Mouse (Mus musculus): ENCODE measurements around the gene Gstm7. TPM values are rescaled to one million over a fixed set of nuclear protein-coding genes. Genes with fewer than 3 reads are reported as not detected.
"Not testable (repeated sequence)": the region's sequence is repeated elsewhere in the genome, so short reads cannot be mapped to it uniquely, and the experiment has no call there.

Gstm7 gene
- total and polyA plus RNA-seq, 3 experiments, result not detected

- Histone ChIP-seq H3K36me3 (replicated peaks in 1 of 2; ENCODE audit: control insufficient read depth in 1 of 2, insufficient read depth in 1 of 2, low read length in 1 of 2) (no peaks in the 10 kb centered on the region), H3K4me1 (ENCODE audit: control insufficient read depth in 1 of 2, insufficient read depth in 2 of 2) (peaks cover 3% of the 10 kb centered on the region in 2 experiments; a peak in 3 of 4 replicates), H3K4me2 (ENCODE audit: insufficient read depth, low read depth, poor library complexity, severe bottlenecking) (peak within 1 kb of the TSS; percentile 79), H3K27me3 (replicated peaks) (peaks cover 22% of the 10 kb centered on the region), H3K9me3 (replicated peaks; ENCODE audit: low read length) (no peaks in the 10 kb centered on the region), H3K79me2 (replicated peaks; ENCODE audit: control insufficient read depth, extremely low read depth, insufficient read depth, poor library complexity, severe bottlenecking) (no peaks in the 10 kb centered on the region), H3K27ac (ENCODE audit: insufficient read depth, low read depth) (no peak within 1 kb of the TSS), H3K9ac (ENCODE audit: insufficient read depth, low read depth) (no peak within 1 kb of the TSS; the same call in 1 of the 2 replicates), H3K4me3 (replicated peaks in 1 of 3; ENCODE audit: low read depth in 2 of 3, low read length in 2 of 3, poor library complexity in 1 of 3) (peak within 1 kb of the TSS; percentile 14 to 35 (median 15))
- TF ChIP-seq EP300 (IDR thresholded peaks at IDR 0.05; ENCODE audit: low read length), result no peak
- no peak for TF ChIP-seq CHD1 (IDR thresholded peaks at IDR 0.05; ENCODE audit: low read depth, low read length)
- TF ChIP-seq UBTF (IDR thresholded peaks at IDR 0.05; ENCODE audit: low read depth, low read length), result no peak
- TF ChIP-seq POLR2A (IDR thresholded peaks at IDR 0.05; ENCODE audit: low read depth, low read length), result peak; percentile 38
- TF ChIP-seq MAX (IDR thresholded peaks at IDR 0.05; ENCODE audit: low read length), result no peak; the same call in 1 of the 2 replicates
- no peak for TF ChIP-seq CTCF (conservative IDR thresholded peaks at IDR 0.05 in 1 of 2, IDR thresholded peaks at IDR 0.05 in 1 of 2; ENCODE audit: low read depth in 2 of 2, low read length in 2 of 2)
- TF ChIP-seq JUN (IDR thresholded peaks at IDR 0.05; ENCODE audit: insufficient read depth, low read depth, low read length), result no peak
- TF ChIP-seq HCFC1 (IDR thresholded peaks at IDR 0.05; ENCODE audit: low read depth, low read length), result no peak
- peak; percentile 93 for TF ChIP-seq NRF1 (IDR thresholded peaks at IDR 0.05; ENCODE audit: low read depth, low read length)
- in situ Hi-C loops (cut with MboI; ENCODE audit: low pct_ligation_motif_present, low pct_unique_long_range_greater_than_20kb, low sequenced_read_pairs) (no loop called here), dilution Hi-C loops (cut with MboI; ENCODE audit: extremely low pct_ligation_motif_present, extremely low pct_unique_long_range_greater_than_20kb, low sequenced_read_pairs) (no loop called here)
- peak; percentile 20 for DNase-seq (ENCODE audit: extremely low read depth)
Measured at GRCm38 (mm10) chr3:107895720-107896569, 35.7 kb downstream of the Gstm7 start, which contains the start of gene Gstm5. Gene Gstm5 (plus strand): TSS chr3:107895821.

GRCm38 (mm10) chr3:107895194-107895719, 36.4 kb downstream of the Gstm7 start:
- peak overlapping the region; percentile 79 for H3K4me2 ChIP-seq (ENCODE audit: insufficient read depth, low read depth, poor library complexity, severe bottlenecking)
- H3K9ac ChIP-seq (ENCODE audit: insufficient read depth, low read depth), result no peak overlapping the region
- no peak for DNase-seq (ENCODE audit: extremely low read depth)
- H3K4me1 ChIP-seq (ENCODE audit: control insufficient read depth in 1 of 2, insufficient read depth in 2 of 2), result peaks cover 3% of the 10 kb centered on the region in 2 experiments; a peak in 3 of 4 replicates
- peak overlapping the region; percentile 14 to 35 (median 15) for H3K4me3 ChIP-seq (replicated peaks in 1 of 3; ENCODE audit: low read depth in 2 of 3, low read length in 2 of 3, poor library complexity in 1 of 3)
- dilution Hi-C loops (cut with MboI; ENCODE audit: extremely low pct_ligation_motif_present, extremely low pct_unique_long_range_greater_than_20kb, low sequenced_read_pairs) (no loop called here), in situ Hi-C loops (cut with MboI; ENCODE audit: low pct_ligation_motif_present, low pct_unique_long_range_greater_than_20kb, low sequenced_read_pairs) (no loop called here)
- H3K27me3 ChIP-seq (replicated peaks), result peaks cover 18% of the 10 kb centered on the region
- H3K27ac ChIP-seq (ENCODE audit: insufficient read depth, low read depth), result no peak overlapping the region
- TF ChIP-seq PAX5 (IDR thresholded peaks at IDR 0.05; ENCODE audit: low read length) (no peak), MAFK (IDR thresholded peaks at IDR 0.05; ENCODE audit: insufficient replicate concordance, low read length) (no peak), RAD21 (IDR thresholded peaks at IDR 0.05; ENCODE audit: low read depth, low read length) (no peak), GABPA (IDR thresholded peaks at IDR 0.05; ENCODE audit: insufficient replicate concordance, low read depth, low read length) (no peak), USF2 (conservative IDR thresholded peaks at IDR 0.05; ENCODE audit: low read depth, low read length) (no peak), IRF4 (IDR thresholded peaks at IDR 0.05; ENCODE audit: low read depth, low read length) (no peak), CTCF (conservative IDR thresholded peaks at IDR 0.05 in 1 of 2, IDR thresholded peaks at IDR 0.05 in 1 of 2; ENCODE audit: low read depth in 2 of 2, low read length in 2 of 2) (no peak), ZMIZ1 (IDR thresholded peaks at IDR 0.05; ENCODE audit: low read depth, low read length) (no peak), ETS1 (conservative IDR thresholded peaks at IDR 0.05; ENCODE audit: low read depth, low read length) (no peak), JUND (conservative IDR thresholded peaks at IDR 0.05; ENCODE audit: low read depth, low read length) (no peak), HCFC1 (IDR thresholded peaks at IDR 0.05; ENCODE audit: low read depth, low read length) (no peak), EP300 (IDR thresholded peaks at IDR 0.05; ENCODE audit: low read length) (no peak), SIN3A (IDR thresholded peaks at IDR 0.05; ENCODE audit: low read length) (no peak), NELFE (IDR thresholded peaks at IDR 0.05; ENCODE audit: low read depth, low read length) (no peak), POLR2A (IDR thresholded peaks at IDR 0.05; ENCODE audit: low read depth, low read length) (no peak), MXI1 (IDR thresholded peaks at IDR 0.05; ENCODE audit: low read depth, low read length) (no peak)
- H3K36me3 ChIP-seq (replicated peaks in 1 of 2; ENCODE audit: control insufficient read depth in 1 of 2, insufficient read depth in 1 of 2, low read length in 1 of 2), result no peaks in the 10 kb centered on the region
- H3K9me3 ChIP-seq (replicated peaks; ENCODE audit: low read length), result no peaks in the 10 kb centered on the region
- no peaks in the 10 kb centered on the region for H3K79me2 ChIP-seq (replicated peaks; ENCODE audit: control insufficient read depth, extremely low read depth, insufficient read depth, poor library complexity, severe bottlenecking)

DNA sequence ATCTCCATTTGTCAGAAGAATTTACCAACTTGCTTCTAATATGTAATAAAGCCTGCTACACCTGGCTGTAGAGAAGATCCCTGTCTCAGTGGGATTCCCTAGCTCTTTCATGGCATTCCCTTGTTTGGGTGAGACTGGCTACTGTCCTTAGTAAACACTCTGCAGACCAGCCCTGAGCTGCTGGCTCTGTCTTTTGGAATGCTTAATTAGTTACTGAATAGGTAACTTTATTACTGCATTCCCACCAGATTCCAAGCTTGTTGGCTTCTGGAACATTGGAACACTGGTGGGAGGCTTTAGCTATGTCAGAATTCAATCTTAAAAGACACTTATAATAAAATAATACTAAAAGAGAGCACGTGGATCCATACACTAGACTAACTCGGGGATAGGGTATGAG, 42.4 kb downstream of the Gstm7 start:
- in situ Hi-C loops (cut with MboI; ENCODE audit: low pct_ligation_motif_present, low pct_unique_long_range_greater_than_20kb, low sequenced_read_pairs); dilution Hi-C loops (cut with MboI; ENCODE audit: extremely low pct_ligation_motif_present, extremely low pct_unique_long_range_greater_than_20kb, low sequenced_read_pairs); H3K4me1 ChIP-seq (ENCODE audit: control insufficient read depth in 1 of 2, insufficient read depth in 2 of 2): not testable (repeated sequence)

More for the DNA sequence above, 42.4 kb downstream of the Gstm7 start:
- H3K27ac ChIP-seq (ENCODE audit: insufficient read depth, low read depth); DNase-seq (ENCODE audit: extremely low read depth); H3K79me2 ChIP-seq (replicated peaks; ENCODE audit: control insufficient read depth, extremely low read depth, insufficient read depth, poor library complexity, severe bottlenecking); H3K4me3 ChIP-seq (replicated peaks in 1 of 3; ENCODE audit: low read depth in 2 of 3, low read length in 2 of 3, poor library complexity in 1 of 3); H3K9ac ChIP-seq (ENCODE audit: insufficient read depth, low read depth); H3K27me3 ChIP-seq (replicated peaks); H3K36me3 ChIP-seq (replicated peaks in 1 of 2; ENCODE audit: control insufficient read depth in 1 of 2, insufficient read depth in 1 of 2, low read length in 1 of 2); H3K4me2 ChIP-seq (ENCODE audit: insufficient read depth, low read depth, poor library complexity, severe bottlenecking); H3K9me3 ChIP-seq (replicated peaks; ENCODE audit: low read length): not testable (repeated sequence)
